Mouse (Mus musculus) telencephalon, adult 2 months (tissue): ENCODE data around the gene Gm26992.

Source experiments
- DNase-seq: peaks from one replicate; pipeline ENCODE4 v3.0.0-alpha.2; 2011; ENCODE audit warnings: low read depth, low spot score

Gm26992 gene

DNA sequence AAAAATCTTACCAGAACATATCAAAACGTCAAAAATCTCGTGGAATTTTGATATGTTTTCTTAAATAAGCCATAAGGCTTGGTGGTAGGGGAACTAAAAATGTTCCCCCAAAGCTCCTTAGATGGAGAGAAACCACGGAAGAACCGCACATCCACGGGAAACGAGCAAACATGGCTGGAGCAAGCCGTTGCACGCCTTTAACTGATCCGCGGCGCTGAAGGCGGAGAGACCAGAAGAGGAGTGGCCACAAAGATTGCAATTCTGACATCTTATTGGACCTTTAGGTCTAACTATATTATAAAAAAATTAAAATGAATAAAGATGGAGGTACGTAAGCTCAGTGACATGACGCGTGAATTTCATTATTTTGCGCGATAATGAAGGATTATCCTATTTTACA is 61.2 kb downstream of the Gm26992 start:
- no peak for DNase-seq

DNA sequence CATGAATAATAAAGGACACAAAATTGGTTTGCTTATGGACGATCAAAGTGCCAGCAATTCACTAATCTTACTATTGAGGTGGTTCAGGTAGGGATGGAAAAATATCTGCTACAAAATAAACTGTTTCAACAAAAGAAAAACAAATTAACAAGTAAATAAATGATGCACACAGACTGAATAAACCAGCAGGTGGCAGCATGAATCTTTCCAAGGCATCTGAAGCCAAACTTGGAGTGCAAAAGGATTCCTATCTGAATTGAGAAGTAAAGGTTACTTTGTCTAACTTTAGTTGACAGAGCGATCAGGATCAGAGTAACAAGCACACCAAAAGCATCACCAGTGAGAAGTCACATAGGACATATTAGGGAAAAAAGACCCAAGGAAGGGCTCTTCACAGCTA is 62.2 kb downstream of the Gm26992 start:
- no peak for DNase-seq

DNA sequence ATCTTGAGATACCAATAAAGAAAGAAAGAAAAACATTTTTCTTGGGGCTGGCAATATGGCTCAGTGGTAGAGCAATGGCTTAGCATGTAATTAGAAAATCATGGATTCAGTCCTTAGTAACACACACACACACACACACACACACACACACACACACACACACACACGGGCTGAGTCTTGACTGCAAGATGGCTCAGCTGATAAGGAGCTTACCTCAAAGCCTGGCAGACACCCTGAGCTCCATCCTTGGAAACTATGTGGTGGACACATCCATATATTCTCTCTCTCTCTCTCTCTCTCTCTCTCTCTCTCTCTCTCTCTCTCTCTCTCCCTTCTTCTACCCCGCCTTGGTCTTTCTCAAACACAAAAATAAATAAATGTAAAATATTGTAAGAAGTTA is 69.0 kb downstream of the Gm26992 start:
- no peak for DNase-seq

GRCm38 (mm10) chrX:103492398-103493256 is 70.8 kb downstream of the Gm26992 start:
- DNase-seq: no peak

DNA sequence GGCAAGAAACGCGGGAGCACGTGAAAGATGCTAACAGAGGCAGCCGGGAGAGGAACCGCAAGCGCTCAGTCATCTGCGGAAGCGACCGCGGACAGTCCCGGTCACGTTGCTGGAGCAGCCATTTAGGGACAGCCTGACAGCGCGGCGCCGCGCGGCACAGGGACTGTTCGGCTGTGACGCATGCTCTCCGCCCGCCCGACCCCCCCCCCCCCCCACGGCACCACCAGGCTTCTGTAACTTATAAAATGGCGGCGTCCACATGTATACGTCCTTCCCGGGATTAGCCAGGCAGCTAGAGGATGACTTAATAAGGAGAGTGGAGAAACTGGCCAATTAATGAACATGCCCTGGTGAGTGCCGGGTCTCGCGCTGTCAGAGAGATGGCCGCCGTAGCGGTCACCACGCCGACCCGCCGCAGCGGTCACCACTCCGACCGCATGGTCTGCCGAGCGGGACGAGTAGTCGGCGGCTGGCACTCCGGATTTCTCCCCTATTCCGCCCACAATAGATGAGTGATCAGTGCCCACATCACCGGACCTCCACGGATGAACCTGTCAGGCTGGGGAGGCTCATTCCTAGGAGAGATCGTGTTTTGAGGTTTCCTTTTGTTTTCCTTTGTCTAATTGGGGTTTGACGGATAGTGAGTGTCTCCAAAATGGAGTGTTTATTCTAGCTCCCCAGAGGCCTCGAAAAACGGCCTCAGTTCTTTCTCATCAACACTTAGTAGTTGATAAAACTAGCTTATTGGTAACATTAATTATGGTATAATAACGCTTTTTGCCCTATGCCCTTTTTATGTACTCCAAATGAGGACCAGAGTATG is 71.8 kb downstream of the Gm26992 start:
- peak; percentile 70 for DNase-seq

DNA sequence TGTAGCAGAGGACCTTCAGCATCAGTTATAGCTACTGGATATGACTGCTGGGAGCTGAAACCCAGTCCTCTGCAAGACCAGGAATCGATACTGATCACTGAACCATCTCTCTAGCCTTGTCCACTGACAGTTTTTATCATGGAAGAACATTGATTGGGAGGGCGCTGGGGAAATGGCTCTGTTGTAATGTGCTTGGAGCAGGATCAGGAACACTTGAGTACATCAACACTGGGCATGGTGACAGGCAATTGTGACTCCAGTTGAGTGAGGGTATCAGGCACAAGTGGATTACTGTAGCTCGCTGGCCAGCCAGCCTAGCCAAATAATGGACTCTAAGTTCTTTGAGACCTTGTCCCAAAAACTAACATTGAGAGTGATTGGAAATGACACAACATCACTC is 77.6 kb downstream of the Gm26992 start:
- no peak for DNase-seq

DNA sequence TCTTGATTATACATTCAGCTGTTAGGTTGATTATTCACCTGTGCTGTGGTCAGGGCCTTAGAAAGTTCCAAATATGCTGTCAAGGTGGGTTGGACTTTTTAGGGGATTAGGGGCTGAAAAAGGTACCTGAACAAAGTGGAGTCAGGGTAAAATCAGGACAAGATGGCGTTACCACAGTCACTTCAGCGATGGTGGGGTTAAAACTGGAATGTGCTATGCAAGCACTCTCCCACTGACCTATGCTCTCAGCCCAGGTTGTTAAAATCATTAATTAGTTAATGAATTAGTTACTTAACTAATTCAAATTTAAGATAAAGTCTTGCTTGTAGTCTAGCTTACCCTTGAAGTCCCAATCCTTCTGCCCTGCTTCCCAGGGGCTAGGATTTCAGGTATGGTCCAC is 78.3 kb downstream of the Gm26992 start:
- no peak for DNase-seq

DNA sequence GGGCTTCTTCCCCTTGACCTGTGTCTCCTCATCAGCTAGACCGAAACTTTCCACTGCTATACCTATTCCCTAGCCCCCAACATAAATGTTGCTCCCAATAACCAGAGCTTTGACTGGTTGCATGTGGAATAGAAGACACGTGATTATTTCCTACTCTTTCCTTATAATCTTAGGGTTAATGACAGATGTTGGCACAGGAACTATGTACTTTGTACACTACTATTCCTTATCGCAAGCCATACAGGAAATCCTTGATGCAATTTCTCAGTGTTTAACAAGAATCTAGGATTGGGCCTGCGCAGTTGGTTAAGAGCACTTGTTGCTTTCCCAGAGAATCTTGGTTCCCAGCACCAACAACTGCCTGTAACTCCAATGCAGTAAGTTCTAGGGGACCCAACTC is 86.4 kb downstream of the Gm26992 start:
- DNase-seq: no peak

DNA sequence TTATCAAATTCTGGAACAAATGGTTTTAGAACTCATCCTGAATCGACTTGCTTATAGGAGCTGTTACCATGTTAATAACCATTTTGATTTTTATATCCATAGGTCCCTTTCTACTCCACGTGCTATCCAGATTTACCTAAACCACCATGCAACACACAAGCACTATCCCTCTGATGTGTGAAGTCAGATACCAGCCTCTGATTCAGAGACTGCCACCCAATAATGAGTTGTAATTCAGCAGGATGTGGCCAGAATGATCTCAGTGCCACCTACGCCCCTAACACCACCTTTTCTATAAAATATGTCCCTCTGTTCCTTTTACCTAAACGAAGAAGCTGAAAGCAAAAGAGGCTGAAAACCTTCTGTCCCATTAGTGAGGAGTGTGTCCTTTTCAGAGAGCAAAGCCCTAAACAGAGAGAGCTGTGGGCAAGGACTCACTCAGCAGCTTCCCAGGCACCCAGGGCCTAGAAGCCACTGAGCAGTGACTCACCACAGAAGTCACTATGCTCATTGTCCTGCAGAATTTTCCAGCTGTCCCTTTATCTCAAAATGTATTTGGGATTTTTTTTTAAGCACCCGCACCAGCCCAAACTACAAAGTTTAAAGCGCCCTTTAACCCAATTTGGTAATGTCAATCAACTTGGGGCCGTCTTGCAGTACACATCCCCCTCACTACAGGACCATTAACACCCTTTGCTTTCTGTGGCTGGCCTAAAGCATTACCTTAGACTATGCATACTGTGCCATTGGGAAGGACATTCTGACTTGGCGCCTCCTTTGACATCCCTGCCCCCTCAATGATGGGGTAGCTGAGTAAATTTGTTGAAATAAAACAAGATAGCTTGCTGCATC is 87.6 kb downstream of the Gm26992 start:
- no peak for DNase-seq

GRCm38 (mm10) chrX:103514782-103515181 is 93.0 kb downstream of the Gm26992 start:
- no peak for DNase-seq

- no peak for DNase-seq
Observed at GRCm38 (mm10) chrX:103515346-103515745, 93.5 kb downstream of the Gm26992 start.

DNA sequence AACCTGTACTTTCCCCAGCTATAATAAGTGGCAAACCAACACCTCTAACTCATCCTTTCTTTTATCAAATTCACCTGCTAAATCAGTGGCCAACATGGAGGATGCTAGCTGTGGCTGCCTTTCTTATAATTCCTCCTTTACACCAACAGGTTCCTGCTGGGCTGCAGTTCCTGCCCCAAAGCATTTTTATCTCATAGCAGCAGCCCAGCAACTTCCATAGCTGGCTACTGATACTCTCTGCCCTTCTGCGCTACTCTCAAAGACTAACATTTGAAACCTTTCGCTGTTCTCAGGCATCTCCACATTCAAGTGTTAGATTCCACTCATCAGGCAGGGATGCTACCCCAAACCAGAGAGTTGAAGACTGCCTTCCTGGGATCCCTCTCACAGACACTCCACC is 97.0 kb downstream of the Gm26992 start:
- no peak for DNase-seq

GRCm38 (mm10) chrX:103519547-103519946 is 97.7 kb downstream of the Gm26992 start:
- DNase-seq: no peak

DNA sequence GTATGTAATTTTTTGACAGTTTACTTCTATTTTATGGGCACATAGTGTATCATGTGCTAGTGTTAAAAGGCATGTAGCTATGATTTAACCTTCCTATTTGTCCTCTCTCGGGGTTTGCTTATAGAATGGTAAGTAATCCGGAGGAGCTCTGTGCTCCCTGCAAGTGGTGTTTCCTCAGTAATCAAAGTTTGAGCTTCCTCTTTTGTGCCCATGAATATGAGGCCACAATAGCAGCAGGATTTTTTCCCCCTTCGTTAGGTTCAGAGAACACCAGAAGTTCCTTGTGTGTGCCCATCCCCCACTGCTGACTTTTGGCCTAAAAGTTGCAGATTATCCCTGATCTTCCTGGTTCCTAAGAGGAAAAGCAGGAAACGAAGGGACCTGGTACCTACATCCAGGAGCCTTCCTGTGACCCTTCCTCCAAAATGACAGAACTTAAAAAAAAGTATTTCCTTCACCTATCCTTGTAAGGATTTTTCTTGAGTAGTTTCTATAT is 99.5 kb downstream of the Gm26992 start:
- DNase-seq: no peak

GRCm38 (mm10) chrX:103529185-103529584 is 107.4 kb downstream of the Gm26992 start:
- DNase-seq: peak; percentile 45
